Mouse (Mus musculus) thymus, adult 2 months (tissue): ENCODE data around the gene Cacnb4. TPM values are rescaled to one million over a fixed set of nuclear protein-coding genes. Genes with fewer than 3 reads are reported as not detected.

Experiments
- DNase-seq: peaks from one replicate; pipeline ENCODE4 v3.0.0; 2021
- H3K27ac ChIP-seq: fragments of 200-500 bp; 2 replicates; pipeline ENCODE4 v1.5.1; 2012; ENCODE audit warnings: low read length, control low read depth; ENCODE audit not compliant: control insufficient read depth, insufficient read depth
- H3K27me3 ChIP-seq: fragments of 200-500 bp; 2 replicates; pipeline ENCODE4 v1.6.1; 2012; ENCODE audit warnings: mild to moderate bottlenecking, low read length, moderate library complexity, mixed read lengths; ENCODE audit not compliant: control insufficient read depth, insufficient read depth
- H3K36me3 ChIP-seq: fragments of 200-500 bp; 2 replicates; pipeline ENCODE4 v1.6.1; 2012; ENCODE audit warnings: mild to moderate bottlenecking, low read length, moderate library complexity; ENCODE audit not compliant: control insufficient read depth, insufficient read depth
- H3K4me1 ChIP-seq: fragments of 200-500 bp; replicated peaks from 2 replicates; pipeline ENCODE4 v1.6.1; 2012; ENCODE audit warnings: low read length; ENCODE audit not compliant: control insufficient read depth, insufficient read depth
- H3K4me3 ChIP-seq: fragments of 200-500 bp; 2 replicates; pipeline ENCODE4 v1.5.1; 2012; ENCODE audit warnings: mild to moderate bottlenecking, low read length, control low read depth, moderate library complexity; ENCODE audit not compliant: control insufficient read depth, insufficient read depth
- CTCF ChIP-seq: fragments of 200-500 bp; IDR thresholded peaks from 2 replicates; pipeline ENCODE4 v1.5.1; 2012; ENCODE audit warnings: mild to moderate bottlenecking, control low read depth, low read length, moderate library complexity, borderline replicate concordance; ENCODE audit not compliant: control insufficient read depth, poor library complexity, insufficient read depth; ENCODE audit errors: extremely low read depth
- POLR2A ChIP-seq: fragments of 200-500 bp; IDR thresholded peaks from 2 replicates; pipeline ENCODE4 v1.6.1; 2012; ENCODE audit warnings: mild to moderate bottlenecking, low read length, control low read depth, moderate library complexity; ENCODE audit not compliant: control insufficient read depth, poor library complexity, insufficient read depth; ENCODE audit errors: extremely low read depth
- WGBS: fragments of 180-500 bp; shearing (Covaris S2); methylation state at CpG from one replicate; pipeline ENCODE4 v1.1.7; 2018; 5-methylcytosine and 5-hydroxymethylcytosine counted together
- polyA plus RNA-seq: library from polyadenylated mRNA; depleted of rRNA; stranded (reverse); fragments of >200 nt; gene quantifications from 2 replicates; pipeline ENCODE4 v1.2.3, GENCODE M21; 2012

The Cacnb4 gene
- polyA plus RNA-seq, 1 experiment = 0.04 TPM

DNA sequence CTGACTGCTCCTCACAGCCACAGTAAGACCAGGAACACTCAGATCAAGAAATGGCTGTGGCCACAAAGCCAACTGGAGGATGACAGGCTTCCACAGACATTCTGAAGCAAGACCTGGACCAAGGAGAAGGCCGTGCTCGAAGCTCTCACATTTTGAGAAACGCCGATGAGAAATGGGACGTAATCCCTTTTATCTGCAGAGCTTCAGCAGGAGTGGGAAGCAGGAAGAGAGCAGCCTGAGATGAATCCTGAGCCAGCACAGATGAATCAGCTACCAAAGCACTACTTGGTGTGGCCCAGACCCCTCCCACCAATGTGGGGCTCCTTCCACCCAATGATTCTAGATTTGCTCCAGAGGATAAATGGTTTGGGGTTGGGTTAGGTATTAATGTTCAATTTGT lies 113.4 kb downstream of the Cacnb4 start:
- H3K36me3 ChIP-seq = no peaks in the 10 kb centered on the region
- H3K4me1 ChIP-seq = 0 out of 2 replicates have a peak, but pooled peaks cover 2% of the 10 kb centered on the region
- TF ChIP-seq POLR2A (no peak), CTCF (no peak)

DNA sequence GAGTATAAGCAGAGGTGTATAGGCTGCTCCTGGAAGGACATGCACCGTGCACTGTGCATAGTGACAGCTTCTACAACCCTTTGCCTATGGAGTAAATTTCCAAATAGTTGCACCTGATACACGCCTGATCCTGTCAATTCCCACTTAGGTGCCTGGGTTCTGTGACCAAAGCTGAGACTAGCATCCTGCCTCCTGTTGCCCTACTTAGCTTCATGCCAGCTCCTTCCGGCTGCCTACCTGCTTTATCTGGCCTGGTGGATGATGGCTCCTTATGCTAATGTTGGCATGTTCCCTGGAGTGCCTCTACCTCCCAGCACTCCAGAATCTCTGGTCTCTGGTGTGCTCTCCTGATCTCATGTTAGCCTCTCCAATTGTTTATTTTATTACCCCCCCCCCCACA lies 114.3 kb downstream of the Cacnb4 start:
- H3K36me3 ChIP-seq = no peaks in the 10 kb centered on the region
- TF ChIP-seq POLR2A = no peak
- 0 out of 2 replicates have a peak, but pooled peaks cover 2% of the 10 kb centered on the region for H3K4me1 ChIP-seq
- DNase-seq = no peak
- no peak overlapping the region for H3K27ac ChIP-seq
- H3K27me3 ChIP-seq = no peaks in the 10 kb centered on the region
- 93% methylated on average over 3 of the region's 3 CpGs for WGBS
- no peak overlapping the region for H3K4me3 ChIP-seq

More for the DNA sequence above, 113.4 kb downstream of the Cacnb4 start:
- WGBS = 98% methylated on average over 5 of the region's 5 CpGs
- H3K4me3 ChIP-seq = no peak overlapping the region
- DNase-seq = no peak
- H3K27ac ChIP-seq = no peak overlapping the region
- H3K27me3 ChIP-seq = no peaks in the 10 kb centered on the region

DNA sequence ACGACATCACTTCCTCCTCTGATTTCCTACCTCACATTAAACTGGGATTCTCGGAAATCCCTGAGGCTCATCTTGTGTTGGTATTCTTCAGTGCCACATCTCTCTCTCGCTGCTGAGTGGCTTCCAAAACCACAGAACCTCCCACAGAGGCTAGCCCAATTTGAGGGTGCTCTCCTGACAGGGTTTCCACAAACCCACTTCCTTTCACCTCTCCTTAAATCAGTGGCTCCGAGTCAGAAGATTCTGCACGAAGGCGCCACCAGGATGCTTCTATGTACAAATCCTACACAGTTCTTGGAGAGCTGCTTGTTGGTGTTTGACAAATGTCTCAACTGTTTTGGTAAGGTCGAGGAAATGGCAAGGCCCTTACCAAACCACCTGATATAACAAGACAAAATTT lies 115.5 kb downstream of the Cacnb4 start:
- H3K27me3 ChIP-seq = no peaks in the 10 kb centered on the region
- 0 out of 2 replicates have a peak, but pooled peaks cover 2% of the 10 kb centered on the region for H3K4me1 ChIP-seq
- WGBS = 13% methylated on average over 7 of the region's 7 CpGs
- H3K27ac ChIP-seq = no peak overlapping the region
- DNase-seq = no peak
- TF ChIP-seq CTCF = no peak
- TF ChIP-seq POLR2A = no peak
- H3K36me3 ChIP-seq = no peaks in the 10 kb centered on the region
- no peak overlapping the region for H3K4me3 ChIP-seq

DNA sequence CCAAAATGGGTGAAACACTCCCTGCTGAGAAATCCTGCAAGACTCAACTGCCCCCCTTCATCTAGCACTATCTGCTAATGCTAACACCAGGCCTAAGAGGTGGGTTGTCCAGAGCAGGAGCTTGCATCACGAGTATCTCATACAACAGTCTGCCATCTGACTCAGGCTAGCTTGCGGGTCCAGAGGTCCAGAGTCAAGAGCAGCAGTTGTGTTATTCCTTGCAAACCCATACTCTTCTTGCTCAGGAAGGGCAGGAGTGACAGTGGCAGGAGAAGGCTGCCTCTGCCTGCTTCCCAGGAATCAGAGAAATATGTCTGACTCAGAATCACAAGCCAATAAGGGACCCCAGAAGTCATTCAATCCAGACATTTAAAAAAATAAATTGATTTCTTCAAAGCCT lies 116.4 kb downstream of the Cacnb4 start:
- Histone ChIP-seq H3K27ac (no peak overlapping the region), H3K36me3 (no peaks in the 10 kb centered on the region), H3K27me3 (no peaks in the 10 kb centered on the region), H3K4me1 (0 out of 2 replicates have a peak, but pooled peaks cover 2% of the 10 kb centered on the region), H3K4me3 (no peak overlapping the region)
- WGBS = 91% methylated on average over 2 of the region's 2 CpGs
- DNase-seq = no peak
- no peak for TF ChIP-seq POLR2A
- no peak for TF ChIP-seq CTCF

DNA sequence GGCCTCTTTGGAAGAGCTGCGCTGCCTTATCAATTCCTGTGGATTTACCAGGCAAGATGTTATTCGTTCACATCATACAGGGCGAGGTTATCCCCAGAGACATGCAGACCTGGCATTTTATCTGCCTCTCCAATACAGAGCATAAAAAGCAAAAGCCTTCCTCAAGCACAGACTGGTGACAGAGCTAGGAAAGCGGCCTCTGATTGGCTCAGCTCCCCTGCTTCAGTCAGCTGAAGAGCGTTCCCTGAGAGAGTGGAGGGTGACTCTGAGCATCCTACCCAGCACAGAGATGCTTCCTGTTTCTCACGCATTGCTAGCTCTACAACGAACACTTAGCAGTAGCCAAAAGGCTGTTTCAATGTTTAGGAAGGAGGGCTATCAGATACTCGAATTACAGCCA lies 118.2 kb downstream of the Cacnb4 start:
- no peak for DNase-seq
- 50% methylated on average over 8 of the region's 8 CpGs for WGBS
- Histone ChIP-seq H3K4me3 (no peak overlapping the region), H3K4me1 (0 out of 2 replicates have a peak, but pooled peaks cover 2% of the 10 kb centered on the region), H3K27me3 (no peaks in the 10 kb centered on the region), H3K36me3 (no peaks in the 10 kb centered on the region), H3K27ac (no peak overlapping the region)
- TF ChIP-seq CTCF (no peak), POLR2A (no peak)

- no peak overlapping the region for H3K27ac ChIP-seq
- WGBS = 92% methylated on average over 12 of the region's 12 CpGs
These were observed 118.9 kb downstream of the Cacnb4 start for GRCm38 (mm10) chr2:52557503-52558275.

DNA sequence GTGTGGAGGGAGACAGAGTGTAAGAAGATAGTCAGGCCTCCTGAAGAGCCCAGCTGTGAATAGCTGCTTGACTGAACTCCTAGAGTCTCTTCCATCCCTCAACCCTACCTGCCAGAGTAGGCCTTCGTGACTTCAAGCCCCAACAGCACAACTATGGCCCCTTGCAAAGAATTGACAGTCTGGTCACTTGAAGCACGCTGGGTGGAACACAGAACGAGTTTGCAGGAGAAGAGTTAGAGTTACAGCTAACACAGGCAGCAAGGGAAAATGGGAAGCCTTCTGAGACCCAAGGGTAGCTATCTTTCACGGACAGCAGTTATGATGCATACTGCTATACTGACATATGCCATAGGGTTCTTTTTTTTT lies 119.7 kb downstream of the Cacnb4 start:
- 0 out of 2 replicates have a peak, but pooled peaks cover 2% of the 10 kb centered on the region for H3K4me1 ChIP-seq
- H3K27ac ChIP-seq = no peak overlapping the region
- TF ChIP-seq POLR2A (no peak), CTCF (no peak)
- H3K4me3 ChIP-seq = no peak overlapping the region
- H3K36me3 ChIP-seq = no peaks in the 10 kb centered on the region
- H3K27me3 ChIP-seq = no peaks in the 10 kb centered on the region
- 94% methylated on average over 4 of the region's 4 CpGs for WGBS
- no peak for DNase-seq

More at GRCm38 (mm10) chr2:52557503-52558275, 118.9 kb downstream of the Cacnb4 start:
- Histone ChIP-seq H3K27me3 (no peaks in the 10 kb centered on the region), H3K4me3 (no peak overlapping the region), H3K36me3 (no peaks in the 10 kb centered on the region), H3K4me1 (0 out of 2 replicates have a peak, but pooled peaks cover 2% of the 10 kb centered on the region)
- no peak for DNase-seq
- no peak for TF ChIP-seq CTCF
- TF ChIP-seq POLR2A = no peak
